Mouse (Mus musculus): ENCODE measurements around the gene Olfr309.

DNA sequence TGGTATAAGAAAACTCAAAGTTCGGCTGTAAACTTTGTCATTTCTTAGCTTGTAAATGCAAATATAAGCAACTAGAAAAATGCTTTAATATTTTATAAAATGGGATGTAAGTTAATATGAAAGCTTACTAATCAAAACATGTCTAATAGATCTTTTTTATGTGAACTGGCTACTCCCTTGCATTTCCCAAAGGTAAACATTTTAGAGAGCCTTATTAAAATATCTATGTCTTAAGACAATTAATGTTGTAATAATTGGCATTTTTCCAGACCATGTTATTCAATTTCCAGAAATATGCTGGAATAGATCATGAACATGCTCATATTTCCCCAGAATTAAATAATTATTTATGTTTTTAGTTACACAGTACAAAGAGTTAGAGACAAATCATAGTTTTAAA lies 24.0 kb upstream of the Olfr309 start, which contains the start of gene Olfr307:
- TF ChIP-seq USF1 (IDR thresholded peaks at IDR 0.05; ENCODE audit: low read depth) (no peak), CTCF (IDR thresholded peaks at IDR 0.05; ENCODE audit: control insufficient read depth, insufficient read depth, insufficient read length) (no peak), MAX (IDR thresholded peaks at IDR 0.05) (no peak)

Data from C2C12 (cell line).